Mouse (Mus musculus): ENCODE results near the gene Cryge. TPM values are rescaled to one million over a fixed set of nuclear protein-coding genes. Genes with fewer than 3 reads are reported as not detected.
"Not testable (repeated sequence)": the region's sequence is repeated elsewhere in the genome, so short reads cannot be mapped to it uniquely, and the experiment has no call there.

Cryge gene
- total RNA-seq (2021), result not detected
- long read RNA-seq, experiment 1, result 0 reads
- long read RNA-seq, experiment 2, result 0 reads

- DNase-seq, result not testable (repeated sequence)
These were observed at the start of gene Cryge for GRCm38 (mm10) chr1:65050952-65051351. TSS of gene Cryge (minus strand) at chr1:65051149.

- DNase-seq, result no peak
These were observed 46.0 kb upstream of the Cryge start for GRCm38 (mm10) chr1:65096953-65097352.

- DNase-seq, result no peak
These were observed 40.6 kb upstream of the Cryge start for GRCm38 (mm10) chr1:65091566-65091965.

- peak; percentile 17 for DNase-seq
These were observed 39.4 kb upstream of the Cryge start for GRCm38 (mm10) chr1:65090370-65090769.

- DNase-seq, result peak; percentile 33
These were observed 37.8 kb upstream of the Cryge start for GRCm38 (mm10) chr1:65088567-65089356.

DNA sequence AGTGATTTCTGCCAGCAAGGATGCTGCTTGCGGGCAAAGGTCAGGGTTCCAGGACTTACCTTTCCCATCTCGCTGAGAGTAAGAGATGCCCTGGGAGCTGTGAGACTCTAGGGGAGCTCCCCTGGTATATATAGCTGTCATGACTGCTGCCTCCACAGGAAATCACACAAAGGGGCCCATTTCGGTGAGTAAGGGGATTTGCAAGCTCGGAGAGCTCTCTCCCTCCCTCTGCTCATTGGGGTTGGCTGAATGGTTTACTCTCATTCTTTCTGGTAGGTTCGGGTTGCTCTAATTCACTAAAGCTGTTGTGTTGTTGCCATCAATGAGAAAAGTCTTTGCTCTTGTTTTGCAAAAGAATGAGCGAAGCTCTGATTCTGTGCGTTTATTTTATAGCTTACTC is 31.2 kb upstream of the Cryge start, which contains the start of gene Crygb:
Gene Crygb (minus strand): TSS at position 101 of the 400 bp plus-strand sequence.
- DNase-seq, result no peak

GRCm38 (mm10) chr1:65075607-65076006 is 24.7 kb upstream of the Cryge start:
- no peak for DNase-seq

- no peak for DNase-seq
These were observed 22.6 kb upstream of the Cryge start, which contains the start of gene Crygc for GRCm38 (mm10) chr1:65073589-65073988. TSS of gene Crygc (minus strand) at chr1:65073689.

- no peak for DNase-seq
These were observed 16.9 kb upstream of the Cryge start for GRCm38 (mm10) chr1:65067842-65068241.

- no peak for DNase-seq
These were observed 13.3 kb upstream of the Cryge start for GRCm38 (mm10) chr1:65064201-65064600.

- DNase-seq, result no peak
These were observed 12.4 kb upstream of the Cryge start, which contains the start of gene Crygd for GRCm38 (mm10) chr1:65063352-65063751. TSS of gene Crygd (minus strand) at chr1:65063452.

DNA sequence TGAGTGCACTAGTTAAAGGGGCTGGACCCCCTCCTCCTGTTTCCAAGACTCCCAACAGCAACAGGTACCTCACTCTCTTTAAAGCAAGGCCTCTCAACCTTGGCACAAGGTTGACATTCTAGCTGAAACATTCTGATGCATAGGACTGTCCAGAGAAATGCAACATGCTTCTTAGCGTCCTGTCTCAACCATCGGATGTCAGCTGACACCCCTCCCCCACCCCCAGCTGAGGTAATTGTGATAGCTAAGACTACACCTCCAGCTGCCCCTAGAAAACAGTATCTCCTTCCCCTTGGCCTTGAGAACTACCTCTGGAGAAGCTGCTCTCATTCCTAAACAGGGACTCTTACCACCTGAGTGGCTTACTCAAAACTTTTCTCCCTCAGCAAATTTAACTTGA is 1.2 kb upstream of the Cryge start:
- DNase-seq, result no peak

- DNase-seq, result no peak
These were observed 747 bp upstream of the Cryge start for GRCm38 (mm10) chr1:65051696-65052095.

- peak; percentile 15 for DNase-seq
These were observed 2.2 kb downstream of the Cryge start for GRCm38 (mm10) chr1:65048781-65049180.

DNA sequence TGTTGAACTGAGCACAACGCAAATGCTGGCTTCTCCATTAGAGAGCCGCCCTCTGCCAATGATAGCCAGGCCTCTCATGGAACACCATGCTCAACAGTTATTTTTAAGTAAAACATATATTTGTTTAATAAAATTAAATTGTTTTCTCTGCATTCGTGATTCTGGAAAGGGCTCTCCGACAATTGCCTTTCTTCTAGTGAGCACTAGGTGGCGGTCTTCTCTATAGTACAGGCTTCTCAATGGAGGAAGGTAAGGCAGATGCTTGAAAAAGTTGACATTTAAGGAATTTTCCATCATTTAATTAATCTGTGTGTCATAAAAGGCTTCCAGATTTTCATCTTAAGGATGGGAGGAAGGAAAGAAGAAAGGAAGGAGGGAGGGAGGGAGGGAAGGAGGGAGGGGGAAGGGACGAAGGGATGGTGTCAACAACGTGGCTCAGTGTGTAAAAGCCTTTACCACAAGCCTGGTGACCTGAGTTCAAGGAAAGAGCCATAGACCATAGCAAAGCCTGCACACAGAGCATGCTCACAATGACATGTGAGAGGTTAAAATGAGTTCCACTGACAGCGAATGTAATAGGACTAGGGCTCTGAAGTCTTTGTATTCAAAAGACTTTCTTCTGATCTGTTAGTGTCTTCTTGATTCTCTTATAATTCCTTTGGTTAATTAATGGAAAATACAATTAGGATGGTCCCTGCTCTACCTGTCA is 4.4 kb downstream of the Cryge start:
- no peak for DNase-seq

DNA sequence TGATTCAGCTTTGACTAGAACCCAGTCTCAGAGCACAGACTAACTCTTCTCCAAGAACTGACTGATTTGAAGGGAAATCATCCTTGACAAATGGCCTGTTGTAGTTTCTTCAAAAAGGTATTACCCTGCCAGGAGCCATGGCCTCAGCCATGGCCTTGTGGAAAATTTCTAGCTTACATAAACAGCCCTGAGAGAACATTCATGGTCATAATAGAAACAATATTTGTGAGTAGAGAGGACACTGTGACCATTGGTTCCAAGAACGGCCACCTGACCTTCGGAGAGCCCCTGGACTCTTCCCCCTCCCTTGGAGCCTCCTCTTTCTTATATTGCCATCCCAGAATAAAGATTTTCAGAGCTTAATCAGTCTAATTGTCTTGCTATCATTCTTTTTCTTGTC is 7.5 kb downstream of the Cryge start:
- DNase-seq, result no peak

DNA sequence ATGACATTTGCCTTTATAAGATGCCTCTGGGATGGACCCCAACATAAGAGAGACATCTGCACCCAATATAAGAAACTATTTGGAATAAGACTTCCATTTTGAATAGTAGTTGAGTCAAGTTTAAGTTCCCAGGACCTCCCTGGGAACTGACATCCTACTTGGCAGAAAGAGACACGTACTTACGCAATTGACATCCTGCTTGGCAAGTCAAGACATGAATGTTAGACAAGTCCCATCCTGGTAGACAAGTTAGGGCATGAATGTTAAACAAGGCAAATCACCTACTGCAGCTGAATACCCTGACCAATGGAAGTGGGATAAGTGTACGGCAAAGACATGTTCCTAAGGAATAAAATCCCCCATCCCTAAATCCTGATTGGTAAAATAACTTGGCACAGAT is 9.1 kb downstream of the Cryge start:
- DNase-seq, result no peak

GRCm38 (mm10) chr1:65040806-65041205 is 10.1 kb downstream of the Cryge start:
- no peak for DNase-seq

DNA sequence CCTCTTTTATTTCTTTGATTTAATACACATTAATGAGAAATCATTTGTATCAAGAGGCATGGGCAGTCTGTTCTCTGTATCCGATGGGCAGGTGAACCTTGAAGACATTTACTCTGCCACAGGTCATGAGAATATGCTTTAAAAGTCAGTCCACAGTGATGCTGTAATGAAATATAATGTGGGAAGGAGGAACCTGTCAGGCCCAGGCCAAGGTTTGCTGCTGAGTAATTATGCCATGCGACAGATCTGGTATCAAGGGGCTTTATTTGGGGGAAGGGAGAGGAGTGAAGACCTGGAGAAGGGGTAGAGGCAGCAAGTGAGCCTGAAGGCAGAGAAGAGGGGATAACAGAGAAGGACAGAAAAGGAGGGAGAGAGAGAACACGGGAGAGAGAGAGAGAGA is 11.3 kb downstream of the Cryge start:
- DNase-seq, result no peak

DNA sequence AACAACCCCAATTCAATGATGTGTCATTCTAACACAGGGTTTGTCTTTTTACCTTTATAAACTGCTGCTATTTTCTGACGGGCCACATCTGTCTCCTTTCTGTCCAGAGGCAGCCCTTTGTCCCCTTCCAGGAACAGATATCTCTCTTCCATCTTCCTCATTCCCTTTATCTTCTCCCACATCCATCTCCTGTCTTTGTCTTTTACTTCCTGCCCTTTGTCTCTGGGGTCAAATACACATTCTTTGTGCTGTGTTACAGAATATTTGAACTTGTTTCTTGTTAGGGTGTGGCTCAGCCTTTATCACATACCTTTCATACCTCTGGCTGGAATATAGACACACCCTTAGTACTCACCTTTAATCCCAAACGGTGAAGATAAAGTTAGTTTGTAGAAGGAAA is 13.4 kb downstream of the Cryge start:
- DNase-seq, result no peak

- DNase-seq, result no peak
These were observed 15.4 kb downstream of the Cryge start for GRCm38 (mm10) chr1:65035513-65035912.

DNA sequence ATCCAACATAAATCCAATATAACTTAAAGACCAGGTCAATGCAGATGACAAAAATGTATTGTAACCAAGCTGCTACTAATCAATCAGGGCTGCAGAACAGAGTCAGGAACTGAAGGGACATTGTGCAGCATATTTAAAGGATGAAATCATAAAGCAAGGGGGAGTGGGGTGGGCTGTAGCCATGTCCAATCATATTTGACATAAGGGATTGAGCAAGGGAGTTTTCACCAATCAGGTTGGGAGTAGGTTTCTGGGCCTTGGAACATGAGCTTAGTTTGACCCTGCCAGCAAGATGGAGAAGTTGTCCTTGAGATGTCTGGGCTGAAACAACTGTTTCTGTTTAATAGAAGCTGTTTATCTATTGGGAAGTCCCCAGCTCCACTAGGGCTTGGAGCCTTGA is 18.3 kb downstream of the Cryge start, which contains the start of gene Akr1cl:
Gene Akr1cl (minus strand): TSS at position 119 of the 400 bp plus-strand sequence.
- DNase-seq, result no peak

GRCm38 (mm10) chr1:65028206-65028605 is 22.7 kb downstream of the Cryge start:
- DNase-seq, result no peak
